Comparison of ENCODE assay signal across 8 mouse cellular contexts in genomic region chr9:110130896-110131524, GRCm38 (mm10). TPM values are rescaled to one million over a fixed set of nuclear protein-coding genes. Genes with fewer than 3 reads are reported as not detected.
DNase-seq lines count a peak whose midpoint lies in the region; ATAC-seq and TF ChIP-seq lines count a peak whose summit lies in the region.

No protein-coding gene starts in this region.

- ATAC-seq in lung, postnatal 0 days: no peak
- ATAC-seq in embryonic facial prominence, embryonic 12.5 days (ENCODE audit: insufficient number of reproducible peaks, insufficient read depth, low FRiP score, low TSS enrichment): no peak
- ATAC-seq in intestine, embryonic 14.5 days (replicated peaks; ENCODE audit: low FRiP score, low TSS enrichment, low read depth): no peak
- ATAC-seq in neural tube, embryonic 15.5 days (ENCODE audit: low FRiP score): no peak

- peaks cover 3% of the 10 kb centered on the region; the same call in 1 of the 2 replicates for H3K4me1 ChIP-seq in lung, postnatal 0 days (ENCODE audit: insufficient read depth, low read depth, low read length)
- peaks cover 15% of the 10 kb centered on the region; the same call in 1 of the 2 replicates for H3K4me1 ChIP-seq in embryonic facial prominence, embryonic 12.5 days
- H3K4me1 ChIP-seq in intestine, embryonic 14.5 days (replicated peaks; ENCODE audit: control insufficient read depth, insufficient read depth, low read length): peaks cover 16% of the 10 kb centered on the region
- H3K4me1 ChIP-seq in neural tube, embryonic 15.5 days: peaks cover 33% of the 10 kb centered on the region

- H3K9me3 ChIP-seq in lung, postnatal 0 days (ENCODE audit: low read length): no peaks in the 10 kb centered on the region
- H3K9me3 ChIP-seq in embryonic facial prominence, embryonic 12.5 days: no peaks in the 10 kb centered on the region
- H3K9me3 ChIP-seq in intestine, embryonic 14.5 days (ENCODE audit: control insufficient read depth, low read length): no peaks in the 10 kb centered on the region
- no peaks in the 10 kb centered on the region for H3K9me3 ChIP-seq in neural tube, embryonic 15.5 days (replicated peaks)

- WGBS in lung, postnatal 0 days: 11% methylated on average over 10 of the region's 10 CpGs
- WGBS in embryonic facial prominence, embryonic 12.5 days: 32% methylated on average over 10 of the region's 10 CpGs
- WGBS in intestine, embryonic 14.5 days: 19% methylated on average over 10 of the region's 10 CpGs
- 26% methylated on average over 10 of the region's 10 CpGs for WGBS in neural tube, embryonic 15.5 days

- no peaks in the 10 kb centered on the region for H3K27me3 ChIP-seq in lung, postnatal 0 days (replicated peaks; ENCODE audit: insufficient read depth, low read length)
- H3K27me3 ChIP-seq in embryonic facial prominence, embryonic 12.5 days: no peaks in the 10 kb centered on the region
- H3K27me3 ChIP-seq in intestine, embryonic 14.5 days (replicated peaks; ENCODE audit: control insufficient read depth, insufficient read depth, low read length): no peaks in the 10 kb centered on the region
- H3K27me3 ChIP-seq in neural tube, embryonic 15.5 days (replicated peaks): no peaks in the 10 kb centered on the region

- no peak for TF ChIP-seq EP300 in lung, postnatal 0 days (IDR thresholded peaks at IDR 0.05)

- DNase-seq in lung, postnatal 0 days (ENCODE audit: low spot score): no peak
- DNase-seq in lung, postnatal 25 days (ENCODE audit: low spot score): no peak
- DNase-seq in intestine, embryonic 14.5 days (ENCODE audit: low spot score): no peak
- DNase-seq in natural killer cell, adult 2 months (ENCODE audit: low spot score in 2 of 2): no peak
- DNase-seq in frontal cortex, postnatal 10 days (ENCODE audit: low spot score in 2 of 2): no peak
- no peak for DNase-seq in spleen, postnatal 4 days (ENCODE audit: low spot score in 2 of 2)

- peak overlapping the region; percentile 69 for H3K9ac ChIP-seq in lung, postnatal 0 days (replicated peaks; ENCODE audit: low read depth)
- peak overlapping the region; percentile 96 for H3K9ac ChIP-seq in embryonic facial prominence, embryonic 12.5 days
- H3K9ac ChIP-seq in intestine, embryonic 14.5 days (ENCODE audit: low read length): peak overlapping the region; percentile 72
- peak overlapping the region; percentile 63 for H3K9ac ChIP-seq in neural tube, embryonic 15.5 days (replicated peaks)

- H3K4me2 ChIP-seq in lung, postnatal 0 days (replicated peaks; ENCODE audit: low read depth, low read length): peak overlapping the region; percentile 91
- peak overlapping the region; percentile 58 for H3K4me2 ChIP-seq in embryonic facial prominence, embryonic 12.5 days (replicated peaks)
- peak overlapping the region; percentile 76 for H3K4me2 ChIP-seq in intestine, embryonic 14.5 days (ENCODE audit: low read length)
- peak overlapping the region; percentile 63 for H3K4me2 ChIP-seq in neural tube, embryonic 15.5 days

- peak overlapping the region; percentile 80 for H3K27ac ChIP-seq in lung, postnatal 0 days (ENCODE audit: low read length)
- peak overlapping the region; percentile 95 for H3K27ac ChIP-seq in embryonic facial prominence, embryonic 12.5 days
- H3K27ac ChIP-seq in intestine, embryonic 14.5 days (ENCODE audit: low read depth): peak overlapping the region; percentile 94
- H3K27ac ChIP-seq in neural tube, embryonic 15.5 days (replicated peaks): peak overlapping the region; percentile 94

- H3K36me3 ChIP-seq in lung, postnatal 0 days (ENCODE audit: insufficient read depth, low read length): no peaks in the 10 kb centered on the region
- H3K36me3 ChIP-seq in embryonic facial prominence, embryonic 12.5 days: peaks cover 20% of the 10 kb centered on the region
- H3K36me3 ChIP-seq in intestine, embryonic 14.5 days (ENCODE audit: control insufficient read depth, insufficient read depth, low read length): peaks cover 9% of the 10 kb centered on the region
- H3K36me3 ChIP-seq in neural tube, embryonic 15.5 days: peaks cover 3% of the 10 kb centered on the region; the same call in 1 of the 2 replicates

- H3K4me3 ChIP-seq in lung, postnatal 0 days (ENCODE audit: low read depth, low read length): peak overlapping the region; percentile 88
- H3K4me3 ChIP-seq in embryonic facial prominence, embryonic 12.5 days: peak overlapping the region; percentile 93
- peak overlapping the region; percentile 99 for H3K4me3 ChIP-seq in intestine, embryonic 14.5 days (ENCODE audit: low read depth, low read length)
- peak overlapping the region; percentile 96 for H3K4me3 ChIP-seq in neural tube, embryonic 15.5 days (replicated peaks)

- no peak for TF ChIP-seq CTCF in lung, postnatal 0 days (IDR thresholded peaks at IDR 0.05)

RNA-seq across cellular contexts. Expression of gene Dhx30, which starts 13.4 kb away (rescaled TPM):
- 51.7 and 56.7 TPM in 2 replicates for polyA plus RNA-seq in lung, postnatal 0 days (2015; fragmentation: Nextera tagmentation; extraction: Ambion mirVana)
- 192 and 198 TPM in 2 replicates for polyA plus RNA-seq in embryonic facial prominence, embryonic 12.5 days (2016; fragmentation: Nextera tagmentation; extraction: Ambion mirVana)
- polyA plus RNA-seq in intestine, embryonic 14.5 days (2014; fragmentation: Nextera tagmentation; extraction: Ambion mirVana): 123 and 134 TPM in 2 replicates
- polyA plus RNA-seq in neural tube, embryonic 15.5 days (2015; fragmentation: Nextera tagmentation; extraction: Ambion mirVana): 162 and 163 TPM in 2 replicates

RNA-seq across cellular contexts. Expression of gene Smarcc1, which starts 13.5 kb away (rescaled TPM):
- 26.4 and 29.2 TPM in 2 replicates for polyA plus RNA-seq in lung, postnatal 0 days (2015; fragmentation: Nextera tagmentation; extraction: Ambion mirVana)
- 216 and 230 TPM in 2 replicates for polyA plus RNA-seq in embryonic facial prominence, embryonic 12.5 days (2016; fragmentation: Nextera tagmentation; extraction: Ambion mirVana)
- 125 and 127 TPM in 2 replicates for polyA plus RNA-seq in intestine, embryonic 14.5 days (2014; fragmentation: Nextera tagmentation; extraction: Ambion mirVana)
- polyA plus RNA-seq in neural tube, embryonic 15.5 days (2015; fragmentation: Nextera tagmentation; extraction: Ambion mirVana): 67.0 and 78.6 TPM in 2 replicates
